Mouse (Mus musculus): ENCODE measurements around the gene Mok.

Mok gene

DNA sequence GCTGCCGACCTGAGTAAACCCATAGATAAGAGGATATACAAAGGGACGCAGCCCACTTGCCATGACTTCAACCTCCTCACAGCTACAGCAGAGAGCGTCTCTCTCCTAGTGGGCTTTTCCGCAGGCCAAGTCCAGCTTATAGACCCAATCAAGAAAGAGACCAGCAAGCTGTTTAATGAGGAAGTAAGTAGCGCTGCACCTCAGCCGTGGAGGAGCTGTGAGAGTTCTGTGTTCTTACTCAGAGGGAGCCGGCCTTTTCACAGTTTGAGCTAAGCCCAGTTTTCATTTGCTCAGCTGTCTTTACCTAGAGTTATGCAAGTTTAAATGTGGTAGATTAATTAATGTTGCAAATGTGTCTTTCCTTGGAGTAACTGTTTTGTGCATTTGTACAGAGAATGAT lies 61.4 kb downstream of the Mok start:
- Histone ChIP-seq H3K4me1 (replicated peaks; ENCODE audit: low read depth, low read length) (peaks cover 42% of the 10 kb centered on the region), H3K4me3 (replicated peaks; ENCODE audit: low read length) (no peak overlapping the region), H3K27me3 (ENCODE audit: insufficient read depth, low read length) (no peaks in the 10 kb centered on the region), H3K9me3 (ENCODE audit: low read length) (no peaks in the 10 kb centered on the region), H3K36me3 (ENCODE audit: insufficient read depth, low read length) (peaks cover 64% of the 10 kb centered on the region)
- TF ChIP-seq CTCF (conservative IDR thresholded peaks at IDR 0.05; ENCODE audit: low read length) (no peak), POU5F1 (IDR thresholded peaks at IDR 0.05; ENCODE audit: borderline replicate concordance, low read length) (no peak), NANOG (IDR thresholded peaks at IDR 0.05; ENCODE audit: borderline replicate concordance, low read length) (no peak)

DNA sequence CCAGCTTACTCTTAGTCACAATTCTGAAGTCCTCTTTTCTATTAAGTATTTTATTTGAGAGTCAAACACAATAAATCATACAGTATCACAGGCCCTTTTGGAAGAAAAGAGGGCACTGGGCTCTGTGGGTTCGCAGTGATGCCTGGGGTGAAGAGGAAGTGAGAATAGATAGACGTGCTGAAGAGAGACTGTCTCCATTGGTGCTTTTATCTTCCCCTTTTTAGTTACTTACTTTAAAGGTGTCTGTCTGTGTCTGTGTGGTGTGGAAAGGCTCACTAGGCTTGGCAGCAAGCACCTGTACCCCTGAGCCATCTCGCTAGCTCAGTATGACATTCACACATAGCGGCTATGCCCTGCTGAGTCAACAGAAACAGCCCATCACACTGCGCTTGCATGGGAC lies 62.9 kb downstream of the Mok start:
- Histone ChIP-seq H3K9me3 (ENCODE audit: low read length) (no peaks in the 10 kb centered on the region), H3K36me3 (ENCODE audit: insufficient read depth, low read length) (peaks cover 57% of the 10 kb centered on the region), H3K27me3 (ENCODE audit: insufficient read depth, low read length) (no peaks in the 10 kb centered on the region), H3K4me1 (replicated peaks; ENCODE audit: low read depth, low read length) (peaks cover 39% of the 10 kb centered on the region), H3K4me3 (replicated peaks; ENCODE audit: low read length) (no peak overlapping the region)
- TF ChIP-seq NANOG (IDR thresholded peaks at IDR 0.05; ENCODE audit: borderline replicate concordance, low read length), result no peak
- TF ChIP-seq POU5F1 (IDR thresholded peaks at IDR 0.05; ENCODE audit: borderline replicate concordance, low read length), result no peak
- TF ChIP-seq CTCF (conservative IDR thresholded peaks at IDR 0.05; ENCODE audit: low read length), result no peak

DNA sequence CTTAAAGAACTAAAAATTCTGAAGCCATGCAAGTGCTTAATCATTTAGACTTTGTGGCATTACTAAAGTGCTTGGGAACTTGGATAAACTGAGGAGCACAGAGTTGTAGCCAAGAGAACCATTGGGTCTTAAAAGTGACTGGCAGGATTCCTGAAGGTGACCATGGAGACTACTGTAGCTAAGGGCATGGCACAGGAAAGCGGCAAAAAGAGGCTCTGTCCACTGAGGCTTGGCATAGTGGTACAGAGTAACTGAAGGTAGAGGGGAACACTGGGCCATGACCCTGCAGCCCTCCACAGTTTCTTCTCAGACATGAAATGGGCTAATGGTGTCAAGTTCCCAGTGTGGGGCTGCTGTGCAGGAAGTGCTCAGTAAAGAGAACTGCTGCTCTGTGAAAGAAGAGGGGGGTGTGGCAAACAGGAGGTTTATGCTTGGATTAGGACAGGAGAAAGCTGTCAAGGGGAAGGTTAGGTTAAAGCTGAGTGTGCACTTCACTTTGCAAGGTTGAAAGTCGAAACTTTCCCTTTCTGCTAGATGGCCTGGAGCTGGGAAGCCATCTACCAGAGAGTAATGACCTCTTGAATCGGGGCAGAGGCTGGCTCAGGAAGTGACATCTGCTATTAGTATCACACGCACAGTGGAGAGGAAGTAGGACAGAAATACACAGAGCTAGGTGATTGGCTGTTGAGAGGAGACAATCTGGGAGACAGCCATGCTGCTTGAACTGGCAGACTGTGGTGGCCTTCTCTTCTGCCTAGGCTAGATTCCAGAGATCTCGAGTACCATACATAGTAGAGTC lies 64.9 kb downstream of the Mok start:
- no peaks in the 10 kb centered on the region for H3K9me3 ChIP-seq (ENCODE audit: low read length)
- TF ChIP-seq POU5F1 (IDR thresholded peaks at IDR 0.05; ENCODE audit: borderline replicate concordance, low read length) (no peak), NANOG (IDR thresholded peaks at IDR 0.05; ENCODE audit: borderline replicate concordance, low read length) (no peak), CTCF (conservative IDR thresholded peaks at IDR 0.05; ENCODE audit: low read length) (no peak)
- peaks cover 48% of the 10 kb centered on the region for H3K4me1 ChIP-seq (replicated peaks; ENCODE audit: low read depth, low read length)
- no peaks in the 10 kb centered on the region for H3K27me3 ChIP-seq (ENCODE audit: insufficient read depth, low read length)
- no peak overlapping the region for H3K4me3 ChIP-seq (replicated peaks; ENCODE audit: low read length)
- peaks cover 39% of the 10 kb centered on the region for H3K36me3 ChIP-seq (ENCODE audit: insufficient read depth, low read length)

DNA sequence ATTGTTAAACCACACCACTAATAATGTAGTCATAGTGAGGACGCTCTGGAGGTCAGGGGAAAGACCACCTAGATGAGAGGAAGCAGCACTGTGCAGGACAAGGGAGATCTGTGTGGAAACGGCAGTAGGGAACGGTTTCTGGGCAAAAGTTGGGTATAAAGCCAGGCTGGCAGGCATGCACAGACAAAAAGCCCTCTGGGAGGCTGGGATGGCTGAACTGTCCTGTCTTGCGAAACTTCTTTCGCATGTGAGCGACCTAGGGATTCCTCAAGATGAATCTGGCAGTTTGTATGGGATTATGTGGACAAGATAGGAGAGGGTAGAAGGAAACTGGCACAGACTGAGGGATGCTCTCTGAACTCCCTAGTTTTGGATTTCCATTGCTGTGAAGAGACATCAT lies 68.8 kb downstream of the Mok start:
- Histone ChIP-seq H3K36me3 (ENCODE audit: insufficient read depth, low read length) (peaks cover 12% of the 10 kb centered on the region; the same call in 1 of the 2 replicates), H3K4me3 (replicated peaks; ENCODE audit: low read length) (no peak overlapping the region), H3K27me3 (ENCODE audit: insufficient read depth, low read length) (no peaks in the 10 kb centered on the region), H3K9me3 (ENCODE audit: low read length) (no peaks in the 10 kb centered on the region), H3K4me1 (replicated peaks; ENCODE audit: low read depth, low read length) (peaks cover 58% of the 10 kb centered on the region)
- TF ChIP-seq NANOG (IDR thresholded peaks at IDR 0.05; ENCODE audit: borderline replicate concordance, low read length) (no peak), CTCF (conservative IDR thresholded peaks at IDR 0.05; ENCODE audit: low read length) (no peak), POU5F1 (IDR thresholded peaks at IDR 0.05; ENCODE audit: borderline replicate concordance, low read length) (no peak)

DNA sequence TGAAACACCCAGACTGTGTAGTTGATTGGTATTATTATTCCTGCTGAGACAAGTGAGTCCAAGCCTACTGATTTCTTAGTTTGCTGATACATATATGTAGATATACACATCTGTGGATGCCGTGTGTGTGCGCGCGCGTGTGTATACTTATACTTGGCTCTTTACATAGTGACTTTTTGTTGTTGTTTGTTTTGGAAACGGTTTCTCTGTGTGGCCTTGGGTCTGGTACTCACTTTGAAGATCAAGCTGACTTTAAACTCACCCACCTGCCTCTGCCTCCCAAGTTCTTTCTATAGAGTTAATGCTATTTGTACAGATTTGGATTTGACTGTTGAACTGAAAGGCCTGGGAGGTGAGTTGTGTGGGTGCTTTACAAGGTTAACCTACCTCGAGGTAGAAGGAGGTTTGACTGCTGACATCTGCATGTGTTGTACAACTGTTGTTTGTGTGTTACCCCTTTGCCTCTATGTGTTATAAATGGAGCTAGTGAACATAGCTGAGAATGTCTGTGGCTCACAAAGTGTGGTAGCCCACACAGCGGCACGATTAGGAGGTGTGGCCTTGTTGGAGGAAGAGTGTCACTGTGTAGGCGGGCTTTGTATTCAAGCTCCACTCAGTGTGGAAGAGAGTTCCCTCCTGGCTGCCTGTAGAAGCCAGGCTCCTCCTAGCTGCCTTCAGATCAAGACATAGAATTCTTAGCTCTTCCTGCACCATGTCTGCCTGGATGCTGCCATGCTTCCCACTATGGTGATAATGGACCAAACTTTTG lies 70.1 kb downstream of the Mok start:
- Histone ChIP-seq H3K9me3 (ENCODE audit: low read length) (no peaks in the 10 kb centered on the region), H3K4me3 (replicated peaks; ENCODE audit: low read length) (no peak overlapping the region), H3K4me1 (replicated peaks; ENCODE audit: low read depth, low read length) (peaks cover 45% of the 10 kb centered on the region), H3K27me3 (ENCODE audit: insufficient read depth, low read length) (no peaks in the 10 kb centered on the region), H3K36me3 (ENCODE audit: insufficient read depth, low read length) (peaks cover 8% of the 10 kb centered on the region; the same call in 1 of the 2 replicates)
- TF ChIP-seq NANOG (IDR thresholded peaks at IDR 0.05; ENCODE audit: borderline replicate concordance, low read length) (no peak), POU5F1 (IDR thresholded peaks at IDR 0.05; ENCODE audit: borderline replicate concordance, low read length) (no peak), CTCF (conservative IDR thresholded peaks at IDR 0.05; ENCODE audit: low read length) (no peak)

DNA sequence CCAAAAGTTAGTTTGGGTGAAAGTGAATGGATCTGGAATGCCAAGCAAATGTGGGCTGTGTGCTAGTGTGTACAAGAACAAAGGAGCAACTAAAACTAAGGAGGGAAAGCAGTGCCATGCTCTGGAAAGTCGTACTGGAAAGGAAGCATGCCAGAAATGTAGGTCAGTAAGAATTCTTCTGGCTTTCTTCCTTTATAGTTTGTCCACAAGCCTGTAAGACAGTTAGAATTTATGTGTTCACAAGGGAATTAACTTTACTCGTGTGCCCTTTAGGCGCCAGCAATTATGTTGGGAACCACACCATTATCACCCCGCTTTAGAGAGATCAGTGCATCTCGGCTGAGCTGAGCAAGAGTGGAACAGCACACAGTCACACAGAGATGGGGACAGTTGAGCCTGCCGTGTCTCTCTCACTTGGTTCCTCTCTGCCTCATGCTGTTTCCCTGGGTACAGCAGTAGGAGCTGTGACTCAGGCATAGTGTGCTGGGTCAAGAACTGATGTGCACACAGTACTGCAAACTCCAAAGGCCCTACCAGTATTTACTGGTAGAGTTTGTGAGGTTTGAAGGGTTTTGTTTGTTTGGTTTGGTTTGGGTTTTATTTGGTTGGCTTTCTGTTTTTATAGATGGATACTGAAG lies 71.0 kb downstream of the Mok start:
- Histone ChIP-seq H3K4me3 (replicated peaks; ENCODE audit: low read length) (no peak overlapping the region), H3K27me3 (ENCODE audit: insufficient read depth, low read length) (no peaks in the 10 kb centered on the region), H3K9me3 (ENCODE audit: low read length) (no peaks in the 10 kb centered on the region), H3K36me3 (ENCODE audit: insufficient read depth, low read length) (peaks cover 12% of the 10 kb centered on the region; the same call in 1 of the 2 replicates), H3K4me1 (replicated peaks; ENCODE audit: low read depth, low read length) (peaks cover 39% of the 10 kb centered on the region)
- TF ChIP-seq CTCF (conservative IDR thresholded peaks at IDR 0.05; ENCODE audit: low read length) (no peak), NANOG (IDR thresholded peaks at IDR 0.05; ENCODE audit: borderline replicate concordance, low read length) (no peak), POU5F1 (IDR thresholded peaks at IDR 0.05; ENCODE audit: borderline replicate concordance, low read length) (no peak)

DNA sequence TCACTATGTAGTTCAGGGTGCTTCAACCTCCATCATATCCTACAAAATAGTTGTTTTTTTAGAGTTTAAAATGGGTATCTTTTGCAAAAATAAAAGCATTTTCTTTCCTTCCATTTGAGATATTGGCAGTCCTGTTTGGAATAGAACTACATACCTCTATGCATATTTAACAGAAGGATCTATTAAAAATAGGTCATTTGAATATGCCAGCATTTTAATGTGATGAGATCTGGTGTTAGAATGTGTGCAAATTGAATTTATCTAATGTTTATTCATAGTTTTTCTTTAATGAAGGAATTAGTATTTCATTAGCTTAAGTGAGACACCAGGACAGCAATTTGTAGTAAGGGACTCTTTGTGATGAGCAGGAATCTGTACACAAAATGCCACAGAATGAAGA lies 72.2 kb downstream of the Mok start:
- TF ChIP-seq CTCF (conservative IDR thresholded peaks at IDR 0.05; ENCODE audit: low read length) (no peak), NANOG (IDR thresholded peaks at IDR 0.05; ENCODE audit: borderline replicate concordance, low read length) (no peak), POU5F1 (IDR thresholded peaks at IDR 0.05; ENCODE audit: borderline replicate concordance, low read length) (no peak)
- Histone ChIP-seq H3K4me3 (replicated peaks; ENCODE audit: low read length) (no peak overlapping the region), H3K27me3 (ENCODE audit: insufficient read depth, low read length) (no peaks in the 10 kb centered on the region), H3K36me3 (ENCODE audit: insufficient read depth, low read length) (peaks cover 12% of the 10 kb centered on the region; the same call in 1 of the 2 replicates), H3K4me1 (replicated peaks; ENCODE audit: low read depth, low read length) (peaks cover 39% of the 10 kb centered on the region), H3K9me3 (ENCODE audit: low read length) (no peaks in the 10 kb centered on the region)

DNA sequence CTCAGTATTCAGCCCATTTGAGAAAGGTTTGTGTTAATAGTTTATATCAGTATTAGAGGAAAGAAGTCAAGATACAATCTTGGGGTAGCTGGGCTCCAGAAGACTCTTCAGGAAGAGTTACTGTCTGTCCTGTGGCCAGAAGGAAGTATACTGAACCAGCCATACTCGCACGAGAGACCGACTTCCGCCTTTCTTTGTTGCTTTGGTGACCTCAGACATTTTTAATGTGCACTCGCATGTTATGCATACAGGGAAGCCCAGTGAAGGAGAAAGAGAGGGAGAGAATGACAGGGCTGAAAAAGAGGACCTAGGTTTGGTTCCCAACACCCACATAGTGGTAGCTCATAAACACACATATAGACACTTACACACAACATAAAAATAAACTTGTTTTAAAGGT lies 76.2 kb downstream of the Mok start:
- TF ChIP-seq CTCF (conservative IDR thresholded peaks at IDR 0.05; ENCODE audit: low read length), result no peak
- no peak for TF ChIP-seq NANOG (IDR thresholded peaks at IDR 0.05; ENCODE audit: borderline replicate concordance, low read length)
- TF ChIP-seq POU5F1 (IDR thresholded peaks at IDR 0.05; ENCODE audit: borderline replicate concordance, low read length), result no peak
- Histone ChIP-seq H3K4me1 (replicated peaks; ENCODE audit: low read depth, low read length) (peaks cover 46% of the 10 kb centered on the region), H3K9me3 (ENCODE audit: low read length) (no peaks in the 10 kb centered on the region), H3K27me3 (ENCODE audit: insufficient read depth, low read length) (no peaks in the 10 kb centered on the region), H3K4me3 (replicated peaks; ENCODE audit: low read length) (no peak overlapping the region), H3K36me3 (ENCODE audit: insufficient read depth, low read length) (peaks cover 15% of the 10 kb centered on the region; the same call in 1 of the 2 replicates)
